8 mouse cellular contexts compared by ENCODE assay signal in the genomic region with DNA sequence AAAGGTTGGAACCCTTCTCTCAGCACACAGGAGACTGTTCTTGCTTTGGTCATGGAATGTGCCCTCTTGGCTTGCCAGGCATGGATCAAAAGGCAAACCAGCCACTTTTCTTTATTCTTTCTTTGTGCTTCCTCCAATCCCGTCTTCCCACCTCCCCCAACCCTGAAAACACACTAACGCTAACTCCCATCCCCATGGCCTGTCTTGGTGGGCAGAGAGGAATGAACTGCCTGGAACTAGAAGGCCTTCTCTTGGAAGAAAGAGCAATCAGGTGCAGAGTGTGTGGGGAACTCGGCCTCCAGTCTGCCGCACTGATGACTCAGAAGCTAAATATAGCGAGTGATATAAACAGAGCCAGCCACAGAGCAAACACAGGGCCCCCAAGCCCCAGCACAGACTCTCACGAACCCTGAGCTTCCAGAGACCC. TPM values are rescaled to one million over a fixed set of nuclear protein-coding genes. Genes with fewer than 3 reads are reported as not detected.
DNase-seq lines count a peak whose midpoint lies in the region; ATAC-seq and TF ChIP-seq lines count a peak whose summit lies in the region.

No protein-coding gene starts in this region.

- TF ChIP-seq EP300 in liver, embryonic 14.5 days (IDR thresholded peaks at IDR 0.05; ENCODE audit: low read depth), result no peak

- H3K27ac ChIP-seq in spleen, adult 2 months (ENCODE audit: insufficient read depth, low read length), result 0 out of 2 replicates have a peak overlapping the region, but pooled peaks have one; percentile 15
- peak overlapping the region; percentile 35; the same call in 1 of the 2 replicates for H3K27ac ChIP-seq in hindbrain, embryonic 13.5 days
- peak overlapping the region; percentile 16; the same call in 1 of the 2 replicates for H3K27ac ChIP-seq in liver, embryonic 14.5 days
- peak overlapping the region; percentile 69 for H3K27ac ChIP-seq in small intestine, adult 2 months (ENCODE audit: insufficient read depth, low read depth, low read length)

- no peak overlapping the region for H3K9ac ChIP-seq in hindbrain, embryonic 13.5 days
- no peak overlapping the region for H3K9ac ChIP-seq in liver, embryonic 14.5 days (replicated peaks)

- H3K27me3 ChIP-seq in spleen, adult 2 months (ENCODE audit: control insufficient read depth, insufficient read depth, low read length), result no peaks in the 10 kb centered on the region
- H3K27me3 ChIP-seq in hindbrain, embryonic 13.5 days, result no peaks in the 10 kb centered on the region
- no peaks in the 10 kb centered on the region for H3K27me3 ChIP-seq in liver, embryonic 14.5 days (ENCODE audit: control insufficient read depth, insufficient read depth, low read length)
- H3K27me3 ChIP-seq in small intestine, adult 2 months (ENCODE audit: control insufficient read depth, insufficient read depth, low read length), result no peaks in the 10 kb centered on the region

- H3K4me1 ChIP-seq in spleen, adult 2 months (ENCODE audit: control insufficient read depth, insufficient read depth, insufficient read length), result peaks cover 36% of the 10 kb centered on the region
- H3K4me1 ChIP-seq in hindbrain, embryonic 13.5 days (replicated peaks), result peaks cover 58% of the 10 kb centered on the region
- peaks cover 0 to 25% of the 10 kb centered on the region in 2 experiments; a peak in 2 of 4 replicates for H3K4me1 ChIP-seq in liver, embryonic 14.5 days (replicated peaks; ENCODE audit: control insufficient read depth in 2 of 2, insufficient read depth in 2 of 2, low read length in 1 of 2)
- H3K4me1 ChIP-seq in small intestine, adult 2 months (ENCODE audit: control insufficient read depth, insufficient read depth, insufficient read length, low read length), result peaks cover 34% of the 10 kb centered on the region

- no peak for TF ChIP-seq POLR2A in spleen, adult 2 months (IDR thresholded peaks at IDR 0.05; ENCODE audit: low read depth, low read length)
- no peak for TF ChIP-seq POLR2A in small intestine, adult 2 months (IDR thresholded peaks at IDR 0.05; ENCODE audit: low read depth, low read length)

- no peak overlapping the region for H3K4me2 ChIP-seq in hindbrain, embryonic 13.5 days
- no peak overlapping the region for H3K4me2 ChIP-seq in liver, embryonic 14.5 days (ENCODE audit: low read depth)

- H3K4me3 ChIP-seq in spleen, adult 2 months (ENCODE audit: extremely low read depth, insufficient read depth, insufficient read length), result no peak overlapping the region
- no peak overlapping the region for H3K4me3 ChIP-seq in hindbrain, embryonic 13.5 days
- H3K4me3 ChIP-seq in liver, embryonic 14.5 days (ENCODE audit: insufficient read depth in 1 of 2, low read depth in 2 of 2, low read length in 2 of 2), result no peak overlapping the region
- no peak overlapping the region for H3K4me3 ChIP-seq in small intestine, adult 2 months (ENCODE audit: low read depth, low read length)

- H3K36me3 ChIP-seq in spleen, adult 2 months (ENCODE audit: control insufficient read depth, insufficient read depth, low read length), result peaks cover 2% of the 10 kb centered on the region; the same call in 1 of the 2 replicates
- H3K36me3 ChIP-seq in hindbrain, embryonic 13.5 days, result peaks cover 4% of the 10 kb centered on the region; the same call in 1 of the 2 replicates
- no peaks in the 10 kb centered on the region for H3K36me3 ChIP-seq in liver, embryonic 14.5 days (replicated peaks; ENCODE audit: control insufficient read depth, insufficient read depth, low read depth)
- H3K36me3 ChIP-seq in small intestine, adult 2 months (ENCODE audit: control insufficient read depth, insufficient read depth, low read length), result no peaks in the 10 kb centered on the region

- TF ChIP-seq CTCF in spleen, adult 2 months (IDR thresholded peaks at IDR 0.05; ENCODE audit: extremely low read depth, insufficient read depth, insufficient read length, insufficient replicate concordance), result no peak
- TF ChIP-seq CTCF in liver, embryonic 14.5 days (IDR thresholded peaks at IDR 0.05; ENCODE audit: low read depth), result no peak
- no peak for TF ChIP-seq CTCF in small intestine, adult 2 months (IDR thresholded peaks at IDR 0.05; ENCODE audit: extremely low read depth, insufficient read length, insufficient replicate concordance, low read depth, low read length)

- WGBS in spleen, adult 2 months, result 15% methylated on average over 6 of the region's 6 CpGs
- WGBS in hindbrain, embryonic 13.5 days, result 47% methylated on average over 6 of the region's 6 CpGs
- WGBS in liver, embryonic 14.5 days (ENCODE audit: insufficient replicate concordance), result 18% methylated on average over 6 of the region's 6 CpGs
- WGBS in small intestine, adult 2 months, result 29% methylated on average over 6 of the region's 6 CpGs

- no peak for ATAC-seq in hindbrain, embryonic 13.5 days (ENCODE audit: low FRiP score)
- peak; percentile 55; the same call in 1 of the 2 replicates for ATAC-seq in liver, embryonic 14.5 days (ENCODE audit: insufficient read depth)
- ATAC-seq in activated CD4-positive, CD25-positive, alpha-beta regulatory T cell, adult 4 months, result no peak

- no peak for DNase-seq in spleen, adult 2 months (ENCODE audit: low read depth in 1 of 2, low spot score in 2 of 2)
- DNase-seq in spleen, adult 18-20 months, result no peak
- peak; percentile 27 for DNase-seq in embryo, embryonic 9.5 days (ENCODE audit: extremely low spot score)
- no peak for DNase-seq in liver, embryonic 14.5 days (ENCODE audit: low read depth in 3 of 3, low spot score in 3 of 3)
- DNase-seq in layer of hippocampus, adult 9-10 months (ENCODE audit: low spot score), result no peak

- no peaks in the 10 kb centered on the region for H3K9me3 ChIP-seq in hindbrain, embryonic 13.5 days
- H3K9me3 ChIP-seq in liver, embryonic 14.5 days (ENCODE audit: control insufficient read depth, low read length), result no peaks in the 10 kb centered on the region

RNA-seq across cellular contexts. Expression of a gene that starts 8.8 kb away (rescaled TPM):
- 24.8 and 32.4 TPM in 2 replicates for polyA plus RNA-seq in spleen, adult 2 months (2012; rRNA removed)
- polyA plus RNA-seq in hindbrain, embryonic 13.5 days (2015; fragmentation: Nextera tagmentation; extraction: Ambion mirVana), result 4.7 and 5.3 TPM in 2 replicates
- 0.82 and 0.87 TPM in 2 replicates for polyA plus RNA-seq in liver, embryonic 14.5 days (2012; rRNA removed)
- polyA plus RNA-seq in liver, embryonic 14.5 days (2014; fragmentation: Nextera tagmentation; extraction: Ambion mirVana), result 0.69 and 0.70 TPM in 2 replicates
- polyA plus RNA-seq in small intestine, adult 2 months (2012; rRNA removed), result 4.1 and 10.3 TPM in 2 replicates
- polyA plus RNA-seq in activated CD4-positive, CD25-positive, alpha-beta regulatory T cell, adult 4 months (2017; shearing (Covaris generic)), result under 1 TPM; 0.18 to 0.19 TPM

RNA-seq across cellular contexts. Expression of a gene that starts 57.3 kb away (rescaled TPM):
- polyA plus RNA-seq in spleen, adult 2 months (2012; rRNA removed), result 5.0 and 5.7 TPM in 2 replicates
- 19.1 and 20.5 TPM in 2 replicates for polyA plus RNA-seq in hindbrain, embryonic 13.5 days (2015; fragmentation: Nextera tagmentation; extraction: Ambion mirVana)
- 26.0 and 33.6 TPM in 2 replicates for polyA plus RNA-seq in liver, embryonic 14.5 days (2012; rRNA removed)
- polyA plus RNA-seq in liver, embryonic 14.5 days (2014; fragmentation: Nextera tagmentation; extraction: Ambion mirVana), result 40.2 and 46.6 TPM in 2 replicates
- 2.2 and 4.1 TPM in 2 replicates for polyA plus RNA-seq in small intestine, adult 2 months (2012; rRNA removed)
- 10 to 100 TPM; 11.4 to 18.8 TPM for polyA plus RNA-seq in activated CD4-positive, CD25-positive, alpha-beta regulatory T cell, adult 4 months (2017; shearing (Covaris generic))

Comparison
In these comparisons a context has a peak if more than half of its experiments do, and no peak if none do; other contexts are left out.
1. H3K27ac ChIP-seq: peak in every context shown above with its lines; median percentile 69 in small intestine, adult 2 months; 35 in hindbrain, embryonic 13.5 days; 16 in liver, embryonic 14.5 days; 15 in spleen, adult 2 months.